Mouse (Mus musculus) heart, adult 9 months (tissue): ENCODE results near the gene Slain1.

Source experiments
- DNase-seq, 2 experiments: peaks; one replicate each; pipeline ENCODE4 v3.0.0; 2022; ENCODE audit warnings: low spot score in 2 of 2

Gene Slain1

GRCm38 (mm10) chr14:103666347-103666954, 16.4 kb downstream of the Slain1 start:
- DNase-seq, result no peak

- no peak for DNase-seq
Observed at GRCm38 (mm10) chr14:103667036-103667435, 17.0 kb downstream of the Slain1 start.

GRCm38 (mm10) chr14:103679395-103680217, 29.6 kb downstream of the Slain1 start:
- no peak for DNase-seq

GRCm38 (mm10) chr14:103680285-103680819, 30.3 kb downstream of the Slain1 start:
- no peak for DNase-seq

GRCm38 (mm10) chr14:103682633-103683390, 32.8 kb downstream of the Slain1 start:
- DNase-seq, result no peak

- no peak for DNase-seq
Observed at GRCm38 (mm10) chr14:103686994-103687393, 37.0 kb downstream of the Slain1 start.

- peak in 1 of 2 experiments; percentile 6 for DNase-seq
Observed at GRCm38 (mm10) chr14:103694295-103694694, 44.3 kb downstream of the Slain1 start.

GRCm38 (mm10) chr14:103695620-103696019, 45.6 kb downstream of the Slain1 start:
- no peak for DNase-seq

GRCm38 (mm10) chr14:103697101-103697500, 47.1 kb downstream of the Slain1 start:
- DNase-seq, result no peak

GRCm38 (mm10) chr14:103699308-103699707, 49.3 kb downstream of the Slain1 start:
- DNase-seq, result no peak

GRCm38 (mm10) chr14:103702516-103702915, 52.5 kb downstream of the Slain1 start:
- no peak for DNase-seq

- no peak for DNase-seq
Observed at GRCm38 (mm10) chr14:103704771-103705170, 54.7 kb downstream of the Slain1 start.

GRCm38 (mm10) chr14:103706347-103706746, 56.3 kb downstream of the Slain1 start:
- DNase-seq, result no peak

- DNase-seq, result no peak
Observed at GRCm38 (mm10) chr14:103708601-103709000, 58.6 kb downstream of the Slain1 start.

GRCm38 (mm10) chr14:103709261-103709660, 59.2 kb downstream of the Slain1 start:
- no peak for DNase-seq

GRCm38 (mm10) chr14:103712986-103713385, 63.0 kb downstream of the Slain1 start:
- DNase-seq, result no peak

GRCm38 (mm10) chr14:103717516-103717915, 67.5 kb downstream of the Slain1 start:
- DNase-seq, result no peak

GRCm38 (mm10) chr14:103717979-103718378, 68.0 kb downstream of the Slain1 start:
- no peak for DNase-seq

GRCm38 (mm10) chr14:103718393-103718792, 68.4 kb downstream of the Slain1 start:
- DNase-seq, result no peak

- peak; percentile 51 to 81 for DNase-seq
Observed at GRCm38 (mm10) chr14:103718836-103719575, 69.0 kb downstream of the Slain1 start.

- no peak for DNase-seq
Observed at GRCm38 (mm10) chr14:103720163-103720562, 70.1 kb downstream of the Slain1 start.
